Mouse (Mus musculus) heart, adult 2 months (tissue): Measurements from ENCODE around the gene Canx.

ENCODE experiments used
- CTCF ChIP-seq: fragments of 200-600 bp; IDR thresholded peaks from 2 replicates; pipeline ENCODE4 v1.8.1; 2022; ENCODE audit warnings: antibody characterized with exemption, mild to moderate bottlenecking, moderate library complexity
- EP300 ChIP-seq: fragments of 200-500 bp; IDR thresholded peaks from 2 replicates; pipeline ENCODE4 v1.6.1; 2011; ENCODE audit warnings: low read depth, low read length, control low read depth; ENCODE audit not compliant: insufficient read depth
- POLR2A ChIP-seq: fragments of 200-500 bp; IDR thresholded peaks from 2 replicates; pipeline ENCODE4 v1.6.1; 2011; ENCODE audit warnings: mild to moderate bottlenecking, low read depth, low read length, control low read depth; ENCODE audit not compliant: insufficient read depth

- TF ChIP-seq POLR2A (no peak), CTCF (no peak), EP300 (no peak)
Observed at GRCm38 (mm10) chr11:50322345-50322744, 3.1 kb downstream of the Canx start.
